Mouse (Mus musculus): ENCODE data around the gene Kat2a. TPM values are rescaled to one million over a fixed set of nuclear protein-coding genes. Genes with fewer than 3 reads are reported as not detected.

The Kat2a gene
- polyA plus RNA-seq, 1 experiment from 2014 or later = 66.3 TPM

- 30% methylated on average over 5 of the region's 5 CpGs for WGBS
- peaks cover 27% of the 10 kb centered on the region for H3K4me1 ChIP-seq (replicated peaks; ENCODE audit: control insufficient read depth, insufficient read depth, low read length)
- H3K4me3 ChIP-seq (ENCODE audit: low read depth, low read length) = peak overlapping the region; percentile 98
- H3K9ac ChIP-seq (ENCODE audit: low read depth, low read length) = peak overlapping the region; percentile 63
- ATAC-seq (replicated peaks; ENCODE audit: low FRiP score) (no peak), DNase-seq (ENCODE audit: low spot score) (no peak)
- H3K9me3 ChIP-seq (ENCODE audit: control insufficient read depth, low read length) = no peaks in the 10 kb centered on the region
- H3K36me3 ChIP-seq (ENCODE audit: control insufficient read depth, insufficient read depth, low read length) = no peaks in the 10 kb centered on the region
- H3K27me3 ChIP-seq (replicated peaks; ENCODE audit: control insufficient read depth, insufficient read depth, low read length) = no peaks in the 10 kb centered on the region
- no peak overlapping the region for H3K27ac ChIP-seq (ENCODE audit: low read depth, low read length)
- H3K4me2 ChIP-seq = peak overlapping the region; percentile 79
Observed at GRCm38 (mm10) chr11:100738749-100739148, 26.5 kb upstream of the Kat2a start.

GRCm38 (mm10) chr11:100738066-100738604 lies 25.9 kb upstream of the Kat2a start, which contains the start of gene Rab5c:
Rab5c (minus strand) TSS chr11:100738215.
- Histone ChIP-seq H3K4me1 (replicated peaks; ENCODE audit: control insufficient read depth, insufficient read depth, low read length) (peaks cover 29% of the 10 kb centered on the region), H3K4me3 (ENCODE audit: low read depth, low read length) (peak within 1 kb of the TSS; percentile 98), H3K36me3 (ENCODE audit: control insufficient read depth, insufficient read depth, low read length) (no peaks in the 10 kb centered on the region), H3K4me2 (peak within 1 kb of the TSS; percentile 89), H3K27me3 (replicated peaks; ENCODE audit: control insufficient read depth, insufficient read depth, low read length) (no peaks in the 10 kb centered on the region), H3K27ac (ENCODE audit: low read depth, low read length) (peak within 1 kb of the TSS; percentile 93), H3K9me3 (ENCODE audit: control insufficient read depth, low read length) (no peaks in the 10 kb centered on the region), H3K9ac (ENCODE audit: low read depth, low read length) (peak within 1 kb of the TSS; percentile 97)
- 1% methylated on average over 38 of the region's 39 CpGs for WGBS
- ATAC-seq (replicated peaks; ENCODE audit: low FRiP score) = peak; percentile 96
- peak; percentile 99 for DNase-seq (ENCODE audit: low spot score)

GRCm38 (mm10) chr11:100737105-100737733 lies 25.0 kb upstream of the Kat2a start:
- peak; percentile 67 for DNase-seq (ENCODE audit: low spot score)
- H3K27ac ChIP-seq (ENCODE audit: low read depth, low read length) = peak overlapping the region; percentile 93
- H3K9ac ChIP-seq (ENCODE audit: low read depth, low read length) = peak overlapping the region; percentile 97
- WGBS = under 1% methylated on average over 13 of the region's 13 CpGs
- H3K36me3 ChIP-seq (ENCODE audit: control insufficient read depth, insufficient read depth, low read length) = peaks cover 3% of the 10 kb centered on the region; the same call in 1 of the 2 replicates
- H3K4me2 ChIP-seq = peak overlapping the region; percentile 89
- H3K4me3 ChIP-seq (ENCODE audit: low read depth, low read length) = peak overlapping the region; percentile 98
- peaks cover 36% of the 10 kb centered on the region for H3K4me1 ChIP-seq (replicated peaks; ENCODE audit: control insufficient read depth, insufficient read depth, low read length)
- no peaks in the 10 kb centered on the region for H3K9me3 ChIP-seq (ENCODE audit: control insufficient read depth, low read length)
- no peaks in the 10 kb centered on the region for H3K27me3 ChIP-seq (replicated peaks; ENCODE audit: control insufficient read depth, insufficient read depth, low read length)
- peak; percentile 76 for ATAC-seq (replicated peaks; ENCODE audit: low FRiP score)

- ATAC-seq (replicated peaks; ENCODE audit: low FRiP score) (no peak), DNase-seq (ENCODE audit: low spot score) (no peak)
- Histone ChIP-seq H3K9ac (ENCODE audit: low read depth, low read length) (peak overlapping the region; percentile 97), H3K4me1 (replicated peaks; ENCODE audit: control insufficient read depth, insufficient read depth, low read length) (peaks cover 36% of the 10 kb centered on the region), H3K9me3 (ENCODE audit: control insufficient read depth, low read length) (no peaks in the 10 kb centered on the region), H3K4me3 (ENCODE audit: low read depth, low read length) (peak overlapping the region; percentile 98), H3K27ac (ENCODE audit: low read depth, low read length) (peak overlapping the region; percentile 93), H3K4me2 (peak overlapping the region; percentile 89), H3K27me3 (replicated peaks; ENCODE audit: control insufficient read depth, insufficient read depth, low read length) (no peaks in the 10 kb centered on the region), H3K36me3 (ENCODE audit: control insufficient read depth, insufficient read depth, low read length) (peaks cover 3% of the 10 kb centered on the region; the same call in 1 of the 2 replicates)
- 52% methylated on average over 4 of the region's 4 CpGs for WGBS
Observed at GRCm38 (mm10) chr11:100736746-100737080, 24.4 kb upstream of the Kat2a start.

GRCm38 (mm10) chr11:100735954-100736745 lies 23.9 kb upstream of the Kat2a start:
- Histone ChIP-seq H3K9me3 (ENCODE audit: control insufficient read depth, low read length) (no peaks in the 10 kb centered on the region), H3K27me3 (replicated peaks; ENCODE audit: control insufficient read depth, insufficient read depth, low read length) (no peaks in the 10 kb centered on the region), H3K4me1 (replicated peaks; ENCODE audit: control insufficient read depth, insufficient read depth, low read length) (peaks cover 37% of the 10 kb centered on the region), H3K36me3 (ENCODE audit: control insufficient read depth, insufficient read depth, low read length) (peaks cover 3% of the 10 kb centered on the region; the same call in 1 of the 2 replicates), H3K27ac (ENCODE audit: low read depth, low read length) (peak overlapping the region; percentile 93), H3K9ac (ENCODE audit: low read depth, low read length) (peak overlapping the region; percentile 97), H3K4me3 (ENCODE audit: low read depth, low read length) (peak overlapping the region; percentile 98), H3K4me2 (peak overlapping the region; percentile 89)
- no peak for ATAC-seq (replicated peaks; ENCODE audit: low FRiP score)
- DNase-seq (ENCODE audit: low spot score) = no peak
- 44% methylated on average over 14 of the region's 14 CpGs for WGBS

GRCm38 (mm10) chr11:100735134-100735865 lies 23.0 kb upstream of the Kat2a start:
- no peaks in the 10 kb centered on the region for H3K9me3 ChIP-seq (ENCODE audit: control insufficient read depth, low read length)
- no peak for DNase-seq (ENCODE audit: low spot score)
- WGBS = 86% methylated on average over 9 of the region's 9 CpGs

GRCm38 (mm10) chr11:100730477-100731205 lies 18.4 kb upstream of the Kat2a start:
- H3K36me3 ChIP-seq (ENCODE audit: control insufficient read depth, insufficient read depth, low read length) = peaks cover 12% of the 10 kb centered on the region; the same call in 1 of the 2 replicates
- DNase-seq (ENCODE audit: low spot score) (no peak), ATAC-seq (replicated peaks; ENCODE audit: low FRiP score) (no peak)
- no peaks in the 10 kb centered on the region for H3K9me3 ChIP-seq (ENCODE audit: control insufficient read depth, low read length)
- H3K4me3 ChIP-seq (ENCODE audit: low read depth, low read length) = no peak overlapping the region
- H3K9ac ChIP-seq (ENCODE audit: low read depth, low read length) = no peak overlapping the region
- no peaks in the 10 kb centered on the region for H3K27me3 ChIP-seq (replicated peaks; ENCODE audit: control insufficient read depth, insufficient read depth, low read length)
- H3K27ac ChIP-seq (ENCODE audit: low read depth, low read length) = no peak overlapping the region
- WGBS = 84% methylated on average over 6 of the region's 6 CpGs
- peaks cover 31% of the 10 kb centered on the region for H3K4me1 ChIP-seq (replicated peaks; ENCODE audit: control insufficient read depth, insufficient read depth, low read length)
- no peak overlapping the region for H3K4me2 ChIP-seq

More at GRCm38 (mm10) chr11:100735134-100735865, 23.0 kb upstream of the Kat2a start:
- H3K4me3 ChIP-seq (ENCODE audit: low read depth, low read length) = peak overlapping the region; percentile 98
- peak overlapping the region; percentile 93; the same call in 1 of the 2 replicates for H3K27ac ChIP-seq (ENCODE audit: low read depth, low read length)
- peaks cover 3% of the 10 kb centered on the region; the same call in 1 of the 2 replicates for H3K36me3 ChIP-seq (ENCODE audit: control insufficient read depth, insufficient read depth, low read length)
- peak overlapping the region; percentile 89 for H3K4me2 ChIP-seq
- ATAC-seq (replicated peaks; ENCODE audit: low FRiP score) = no peak
- H3K4me1 ChIP-seq (replicated peaks; ENCODE audit: control insufficient read depth, insufficient read depth, low read length) = peaks cover 40% of the 10 kb centered on the region
- H3K27me3 ChIP-seq (replicated peaks; ENCODE audit: control insufficient read depth, insufficient read depth, low read length) = no peaks in the 10 kb centered on the region
- H3K9ac ChIP-seq (ENCODE audit: low read depth, low read length) = peak overlapping the region; percentile 97

- Histone ChIP-seq H3K4me3 (ENCODE audit: low read depth, low read length) (no peak overlapping the region), H3K9me3 (ENCODE audit: control insufficient read depth, low read length) (no peaks in the 10 kb centered on the region), H3K27ac (ENCODE audit: low read depth, low read length) (no peak overlapping the region), H3K27me3 (replicated peaks; ENCODE audit: control insufficient read depth, insufficient read depth, low read length) (no peaks in the 10 kb centered on the region), H3K36me3 (ENCODE audit: control insufficient read depth, insufficient read depth, low read length) (peaks cover 12% of the 10 kb centered on the region; the same call in 1 of the 2 replicates), H3K4me2 (no peak overlapping the region), H3K4me1 (replicated peaks; ENCODE audit: control insufficient read depth, insufficient read depth, low read length) (peaks cover 31% of the 10 kb centered on the region), H3K9ac (ENCODE audit: low read depth, low read length) (no peak overlapping the region)
- WGBS = 54% methylated on average over 4 of the region's 4 CpGs
- no peak for ATAC-seq (replicated peaks; ENCODE audit: low FRiP score)
- DNase-seq (ENCODE audit: low spot score) = no peak
Observed at GRCm38 (mm10) chr11:100729976-100730375, 17.7 kb upstream of the Kat2a start.

All from liver, embryonic 11.5 days (tissue).